9 mouse cellular contexts compared by ENCODE assay signal in the genomic region with DNA sequence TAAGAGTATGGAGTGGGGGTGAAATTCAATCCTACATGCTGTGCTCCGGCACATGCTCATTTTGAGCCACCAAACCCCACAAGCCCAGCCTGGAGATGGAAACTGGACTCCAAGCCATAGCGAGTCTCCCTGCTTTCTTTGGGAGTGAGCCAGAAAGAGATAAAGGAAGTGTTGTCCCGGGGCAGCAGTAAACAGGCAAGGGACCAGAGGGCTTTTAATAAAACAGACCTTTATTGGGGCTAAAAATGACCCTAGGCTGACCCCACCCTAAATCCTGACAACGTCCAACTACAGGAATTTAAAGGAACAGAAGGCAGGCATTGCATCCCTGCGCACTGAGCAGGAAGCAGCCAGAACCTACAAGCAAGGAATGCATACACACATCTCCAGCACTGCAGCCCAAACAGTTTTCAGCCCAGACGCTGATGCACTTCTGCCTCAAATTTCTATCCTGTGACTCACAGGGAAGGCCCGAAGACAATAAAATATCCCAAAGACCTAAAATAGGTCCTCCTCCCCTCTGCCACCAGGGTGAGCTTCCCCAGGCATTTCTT.
A peak's percentile ranks its signal among the peaks of the same experiment; 100 is the strongest.
DNase-seq lines count a peak whose midpoint lies in the region; ATAC-seq lines count a peak whose summit lies in the region.
"Had no signal": no experiment of that assay in that cellular context is flagged by ENCODE, and none has a peak within 500 bp of the region (broad histone marks: within the 10 kb centered on the region; RNA-seq: fewer than 3 reads in every experiment).

No protein-coding gene starts in this region.

- DNase-seq in frontal cortex, postnatal 36 days (ENCODE audit: low spot score in 2 of 2): peak; percentile 33 to 35
- no peak for DNase-seq in frontal cortex, postnatal 25 days (ENCODE audit: low spot score in 2 of 2)
- peak; percentile 67 for DNase-seq in 3134 (ENCODE audit: extremely low read depth, insufficient read length, low spot score)
- DNase-seq in c-Kit-positive CD71-positive TER-119-positive erythroid progenitor cells, embryonic 14.5 days (ENCODE audit: low spot score): no peak
- no peak for DNase-seq in testis, postnatal 10 days (ENCODE audit: low spot score)

- H3K9me3 ChIP-seq in forebrain, embryonic 15.5 days: no peaks in the 10 kb centered on the region
- H3K9me3 ChIP-seq in kidney, embryonic 15.5 days (replicated peaks): no peaks in the 10 kb centered on the region
- H3K9me3 ChIP-seq: megakaryocyte, embryonic 14.5 days had no signal

- H3K27me3 ChIP-seq in forebrain, embryonic 15.5 days: no peaks in the 10 kb centered on the region
- H3K27me3 ChIP-seq in kidney, embryonic 15.5 days: no peaks in the 10 kb centered on the region

- H3K4me1 ChIP-seq in forebrain, embryonic 15.5 days: peaks cover 12% of the 10 kb centered on the region
- peaks cover 13% of the 10 kb centered on the region for H3K4me1 ChIP-seq in kidney, embryonic 15.5 days
- H3K4me1 ChIP-seq: megakaryocyte, embryonic 14.5 days had no signal

- H3K27ac ChIP-seq in forebrain, embryonic 15.5 days (replicated peaks): peak overlapping the region; percentile 60
- H3K27ac ChIP-seq in kidney, embryonic 15.5 days: peak overlapping the region; percentile 49; the same call in 1 of the 2 replicates

- peak; percentile 73 for ATAC-seq in forebrain, embryonic 15.5 days (replicated peaks)
- ATAC-seq in kidney, embryonic 15.5 days (replicated peaks; ENCODE audit: low FRiP score): peak; percentile 62; the same call in 1 of the 2 replicates
- no peak for ATAC-seq in inflammation-experienced regulatory T-cells, adult 6 months

- no peak overlapping the region for H3K9ac ChIP-seq in forebrain, embryonic 15.5 days (replicated peaks)
- H3K9ac ChIP-seq in kidney, embryonic 15.5 days: no peak overlapping the region

- 30% methylated on average over 7 of the region's 7 CpGs for WGBS in forebrain, embryonic 15.5 days
- 12% methylated on average over 7 of the region's 7 CpGs for WGBS in kidney, embryonic 15.5 days

- no peak overlapping the region for H3K4me3 ChIP-seq in forebrain, embryonic 15.5 days
- H3K4me3 ChIP-seq in kidney, embryonic 15.5 days (replicated peaks): no peak overlapping the region
- H3K4me3 ChIP-seq: megakaryocyte, embryonic 14.5 days had no signal

- H3K36me3 ChIP-seq in forebrain, embryonic 15.5 days: no peaks in the 10 kb centered on the region
- H3K36me3 ChIP-seq in kidney, embryonic 15.5 days: no peaks in the 10 kb centered on the region

- H3K4me2 ChIP-seq in forebrain, embryonic 15.5 days (replicated peaks): no peak overlapping the region
- peak overlapping the region; percentile 26 for H3K4me2 ChIP-seq in kidney, embryonic 15.5 days

Comparison
In these comparisons a context has a peak if more than half of its experiments do, and no peak if none do; other contexts are left out.
1. DNase-seq: peak in frontal cortex, postnatal 36 days (2 of 2) and 3134 (single experiment); none in frontal cortex, postnatal 25 days (0 of 2), c-Kit-positive CD71-positive TER-119-positive erythroid progenitor cells, embryonic 14.5 days (single experiment) and testis, postnatal 10 days (single experiment).